Mouse (Mus musculus) limb, embryonic 13.5 days (tissue): ENCODE data around the gene Lta. TPM values are rescaled to one million over a fixed set of nuclear protein-coding genes. Genes with fewer than 3 reads are reported as not detected.

Experiments used
- ATAC-seq: fragments of 200-750 bp; cut with Nextera tagmentation; 2 replicates; pipeline ENCODE4 v1.8.0; 2017; ENCODE audit warnings: low read depth, moderate number of reproducible peaks, moderate TSS enrichment; ENCODE audit not compliant: low FRiP score
- H3K27ac ChIP-seq: fragments of 300-500 bp; sonication (generic); 2 replicates; pipeline ENCODE4 v1.5.1; 2015; ENCODE audit warnings: inconsistent platforms, mild to moderate bottlenecking, moderate library complexity
- H3K27me3 ChIP-seq: fragments of 300-500 bp; sonication (generic); 2 replicates; pipeline ENCODE4 v1.6.1; 2015; ENCODE audit warnings: mild to moderate bottlenecking, inconsistent platforms
- H3K36me3 ChIP-seq: fragments of 300-500 bp; sonication (generic); 2 replicates; pipeline ENCODE4 v1.6.1; 2015; ENCODE audit warnings: inconsistent platforms, mild to moderate bottlenecking, moderate library complexity
- H3K4me1 ChIP-seq: fragments of 300-500 bp; sonication (generic); 2 replicates; pipeline ENCODE4 v1.6.1; 2015; ENCODE audit warnings: inconsistent platforms
- H3K4me2 ChIP-seq: fragments of 300-500 bp; sonication (generic); replicated peaks from 2 replicates; pipeline ENCODE4 v1.6.1; 2015; ENCODE audit warnings: inconsistent platforms, mild to moderate bottlenecking, moderate library complexity
- H3K4me3 ChIP-seq: fragments of 300-500 bp; sonication (generic); 2 replicates; pipeline ENCODE4 v1.5.1; 2015; ENCODE audit warnings: moderate library complexity, mild to moderate bottlenecking, inconsistent platforms
- H3K9ac ChIP-seq: fragments of 300-500 bp; sonication (generic); 2 replicates; pipeline ENCODE4 v1.6.1; 2015; ENCODE audit warnings: mild to moderate bottlenecking, inconsistent platforms
- H3K9me3 ChIP-seq: fragments of 300-500 bp; sonication (generic); 2 replicates; pipeline ENCODE4 v1.6.1; 2016; ENCODE audit warnings: inconsistent platforms
- WGBS: fragments of 180-500 bp; shearing (Covaris S2); methylation state at CpG from one replicate; pipeline ENCODE4 v1.1.7; 2015; 5-methylcytosine and 5-hydroxymethylcytosine counted together
- microRNA-seq: library from miRNA; unstranded; fragments of <30 nt; microRNA quantifications from one replicate; pipeline ENCODE4, GENCODE M21; 2016
- polyA plus RNA-seq: library from polyadenylated mRNA; unstranded; fragments of >200 nt; fragmentation: Nextera tagmentation; extraction: Ambion mirVana; gene quantifications from 2 replicates; pipeline ENCODE4 v1.2.1, GENCODE M21; 2015

Gene Lta
- polyA plus RNA-seq, 1 experiment from 2014 or later = not detected

GRCm38 (mm10) chr17:35157661-35158175, 47.4 kb downstream of the Lta start:
- 93% methylated on average over 8 of the region's 8 CpGs for WGBS
- Histone ChIP-seq H3K4me2 (no peak overlapping the region), H3K36me3 (peaks cover 100% of the 10 kb centered on the region), H3K4me1 (peaks cover 25% of the 10 kb centered on the region), H3K4me3 (no peak overlapping the region), H3K9me3 (no peaks in the 10 kb centered on the region), H3K9ac (no peak overlapping the region), H3K27me3 (no peaks in the 10 kb centered on the region), H3K27ac (no peak overlapping the region)
- no peak for ATAC-seq

DNA sequence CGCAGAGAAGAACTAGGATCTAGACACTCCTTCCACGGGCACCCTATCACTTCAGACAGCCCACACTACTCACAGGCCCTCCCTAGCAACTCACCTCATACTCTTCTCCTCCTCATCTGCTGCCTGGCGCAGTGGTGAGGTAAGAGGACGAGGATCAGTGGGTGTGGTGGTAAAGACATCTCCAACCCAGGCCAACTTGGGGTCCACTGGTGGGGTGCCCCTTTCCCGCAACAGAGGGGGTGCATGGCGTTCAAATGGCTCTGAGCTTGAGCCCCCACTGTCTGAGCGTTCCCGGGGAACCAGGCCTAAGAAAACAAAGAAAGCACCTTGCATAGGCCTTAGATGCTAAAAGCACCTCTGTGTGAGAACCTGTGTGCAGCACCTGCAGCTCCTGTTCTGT, 47.9 kb downstream of the Lta start:
- ATAC-seq = no peak
- H3K27ac ChIP-seq = no peak overlapping the region
- no peak overlapping the region for H3K4me3 ChIP-seq
- H3K36me3 ChIP-seq = peaks cover 100% of the 10 kb centered on the region
- 96% methylated on average over 8 of the region's 8 CpGs for WGBS
- H3K4me2 ChIP-seq = no peak overlapping the region
- H3K9ac ChIP-seq = no peak overlapping the region
- peaks cover 20% of the 10 kb centered on the region for H3K4me1 ChIP-seq
- no peaks in the 10 kb centered on the region for H3K9me3 ChIP-seq
- no peaks in the 10 kb centered on the region for H3K27me3 ChIP-seq

DNA sequence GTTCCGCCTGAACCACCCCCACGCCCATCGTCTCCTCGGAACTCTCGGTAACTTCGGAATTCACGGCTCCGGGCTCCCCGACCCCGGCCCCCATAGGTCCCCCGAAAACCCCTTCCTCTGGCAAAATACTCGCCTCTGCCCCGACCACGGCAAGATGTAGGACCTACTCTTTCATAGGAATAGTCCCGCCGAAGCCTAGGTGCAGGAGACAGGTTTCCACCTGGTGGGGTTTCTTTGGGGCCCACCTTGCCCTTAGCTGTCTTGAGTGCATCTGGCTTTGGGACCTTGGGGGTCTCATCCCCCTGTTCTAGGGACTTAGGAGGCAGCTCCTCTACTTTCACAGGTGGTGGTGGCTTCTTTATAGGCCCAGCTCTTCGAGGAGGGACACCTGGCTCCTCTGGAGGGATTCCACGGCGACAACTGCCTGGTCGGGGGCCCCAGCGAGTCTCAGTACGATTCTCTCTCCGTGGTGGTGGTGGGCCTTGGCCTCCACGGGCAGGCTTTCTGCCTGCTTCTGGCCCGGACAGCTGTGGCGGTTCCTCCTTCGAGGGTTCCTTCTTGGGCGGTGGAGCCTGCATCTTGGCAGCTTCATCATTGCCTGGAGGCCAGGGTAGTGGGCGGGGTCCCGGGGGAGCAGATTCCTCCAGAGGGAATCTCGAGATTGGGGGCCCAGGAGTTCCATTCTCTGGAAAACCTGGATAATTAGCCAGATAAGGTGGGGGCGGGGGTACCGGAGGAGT, 48.5 kb downstream of the Lta start:
- no peak overlapping the region for H3K4me2 ChIP-seq
- WGBS = 90% methylated on average over 33 of the region's 33 CpGs
- H3K36me3 ChIP-seq = peaks cover 100% of the 10 kb centered on the region
- no peaks in the 10 kb centered on the region for H3K9me3 ChIP-seq
- no peak overlapping the region for H3K27ac ChIP-seq
- H3K27me3 ChIP-seq = no peaks in the 10 kb centered on the region
- H3K9ac ChIP-seq = 0 out of 2 replicates have a peak overlapping the region, but pooled peaks have one; percentile 13
- peaks cover 14% of the 10 kb centered on the region; the same call in 1 of the 2 replicates for H3K4me1 ChIP-seq
- H3K4me3 ChIP-seq = no peak overlapping the region
- no peak for ATAC-seq

DNA sequence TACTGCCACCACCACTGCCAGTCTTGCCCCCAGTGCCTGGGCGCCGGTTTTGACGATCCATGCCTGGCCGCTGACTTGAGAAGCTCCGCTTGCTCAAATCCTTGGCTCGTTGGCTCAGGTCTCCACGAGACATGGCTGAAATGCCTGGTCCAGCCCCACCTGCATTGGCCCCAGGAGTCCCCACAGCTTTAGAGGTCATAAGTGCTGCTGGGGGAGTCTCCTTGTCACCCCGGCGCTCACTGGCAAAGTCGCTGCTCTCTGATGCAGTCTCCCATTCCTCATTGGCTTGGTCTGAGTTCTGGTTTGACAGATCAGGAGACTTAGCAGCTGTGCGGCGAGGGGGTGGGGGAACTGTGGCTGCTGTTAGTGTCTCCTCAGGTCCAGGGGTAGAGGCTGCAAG, 49.7 kb downstream of the Lta start:
- 89% methylated on average over 12 of the region's 12 CpGs for WGBS
- peaks cover 8% of the 10 kb centered on the region; the same call in 1 of the 2 replicates for H3K4me1 ChIP-seq
- H3K27ac ChIP-seq = no peak overlapping the region
- no peak overlapping the region for H3K4me3 ChIP-seq
- no peaks in the 10 kb centered on the region for H3K9me3 ChIP-seq
- ATAC-seq = no peak
- no peaks in the 10 kb centered on the region for H3K27me3 ChIP-seq
- H3K4me2 ChIP-seq = no peak overlapping the region
- H3K36me3 ChIP-seq = peaks cover 98% of the 10 kb centered on the region
- H3K9ac ChIP-seq = peak overlapping the region; percentile 31

- WGBS = 83% methylated on average over 7 of the region's 7 CpGs
- no peak for ATAC-seq
- Histone ChIP-seq H3K36me3 (peaks cover 98% of the 10 kb centered on the region), H3K27me3 (no peaks in the 10 kb centered on the region), H3K9me3 (no peaks in the 10 kb centered on the region), H3K4me3 (no peak overlapping the region), H3K4me2 (no peak overlapping the region), H3K9ac (peak overlapping the region; percentile 19; the same call in 1 of the 2 replicates), H3K27ac (peak overlapping the region; percentile 44; the same call in 1 of the 2 replicates), H3K4me1 (peaks cover 8% of the 10 kb centered on the region; the same call in 1 of the 2 replicates)
Measured at GRCm38 (mm10) chr17:35154616-35155015, 50.5 kb downstream of the Lta start.

- no peak overlapping the region for H3K4me3 ChIP-seq
- WGBS = 56% methylated on average over 4 of the region's 4 CpGs
- H3K9me3 ChIP-seq = no peaks in the 10 kb centered on the region
- H3K4me1 ChIP-seq = peaks cover 8% of the 10 kb centered on the region; the same call in 1 of the 2 replicates
- H3K27ac ChIP-seq = peak overlapping the region; percentile 44; the same call in 1 of the 2 replicates
- peaks cover 98% of the 10 kb centered on the region for H3K36me3 ChIP-seq
- H3K27me3 ChIP-seq = no peaks in the 10 kb centered on the region
- no peak for ATAC-seq
- no peak overlapping the region for H3K4me2 ChIP-seq
- peak overlapping the region; percentile 19; the same call in 1 of the 2 replicates for H3K9ac ChIP-seq
Measured at GRCm38 (mm10) chr17:35153931-35154330, 51.2 kb downstream of the Lta start.

Small RNAs within 50 kb of the gene (microRNA-seq; reads per million reads assigned to microRNA genes)
- gene Mir6973a = not detected
- not detected for gene Mir6974
- gene Mir6975 = 2.1 reads per million, percentile 5 among the genes with 10 or more reads in this experiment
- 0.52 reads per million for gene Mir8094

Other genes starting within 250 kb of the Lta start
- gene Hspa1b, start 246.1 kb downstream of the Lta start, polyA plus RNA-seq = 0.32 and 0.43 TPM in 2 replicates
- gene Gm20481, start 235.4 kb downstream of the Lta start, polyA plus RNA-seq = not detected in 2 replicates
- gene Hspa1a, start 233.2 kb downstream of the Lta start, polyA plus RNA-seq = 3.7 and 4.4 TPM in 2 replicates
- 0.49 and 0.81 TPM in 2 replicates for gene Hspa1l, start 232.6 kb downstream of the Lta start, polyA plus RNA-seq
- gene Lsm2, start 223.5 kb downstream of the Lta start, polyA plus RNA-seq = 196 and 200 TPM in 2 replicates
- gene Vars, start 204.4 kb downstream of the Lta start, polyA plus RNA-seq = 102 and 110 TPM in 2 replicates
- 0.17 TPM in 2 replicates for gene Vwa7, start 188.8 kb downstream of the Lta start, polyA plus RNA-seq
- 7.2 and 8.2 TPM in 2 replicates for gene Sapcd1, start 177.3 kb downstream of the Lta start, polyA plus RNA-seq
- 2.6 and 4.6 TPM in 2 replicates for gene Msh5, start 158.6 kb downstream of the Lta start, polyA plus RNA-seq
- 247 and 266 TPM in 2 replicates for gene Clic1, start 155.4 kb downstream of the Lta start, polyA plus RNA-seq
- gene Ddah2, start 146.3 kb downstream of the Lta start, polyA plus RNA-seq = 423 and 428 TPM in 2 replicates
- 0.15 TPM in 1 of 2 replicates, not detected in the other for gene Ly6g6c, start 140.0 kb downstream of the Lta start, polyA plus RNA-seq
- 0.29 and 0.71 TPM in 2 replicates for gene Mpig6b, start 139.2 kb downstream of the Lta start, polyA plus RNA-seq
- 2.0 and 3.4 TPM in 2 replicates for gene Ly6g6e, start 128.4 kb downstream of the Lta start, polyA plus RNA-seq
- gene Ly6g6d, start 127.3 kb downstream of the Lta start, polyA plus RNA-seq = 0.57 and 0.65 TPM in 2 replicates
- 0.17 and 0.28 TPM in 2 replicates for gene Ly6g6f, start 119.7 kb downstream of the Lta start, polyA plus RNA-seq
- 93.1 and 94.9 TPM in 2 replicates for gene Abhd16a, start 116.1 kb downstream of the Lta start, polyA plus RNA-seq
- gene Ly6g5c, start 97.1 kb downstream of the Lta start, polyA plus RNA-seq = not detected in 2 replicates
- gene Ly6g5b, start 89.9 kb downstream of the Lta start, polyA plus RNA-seq = 0.91 and 1.1 TPM in 2 replicates
- gene Gpank1, start 83.9 kb downstream of the Lta start, polyA plus RNA-seq = 21.3 and 21.9 TPM in 2 replicates
- gene Csnk2b, start 83.3 kb downstream of the Lta start, polyA plus RNA-seq = 279 and 284 TPM in 2 replicates
- gene D17H6S53E, start 79.0 kb downstream of the Lta start, polyA plus RNA-seq = 11.7 and 13.4 TPM in 2 replicates
- 3.2 TPM in 1 of 2 replicates, not detected in the other for gene Apom, start 73.3 kb downstream of the Lta start, polyA plus RNA-seq
- gene Bag6, start 70.2 kb downstream of the Lta start, polyA plus RNA-seq = 66.7 and 67.2 TPM in 2 replicates
- gene Prrc2a, start 40.5 kb downstream of the Lta start, polyA plus RNA-seq = 217 and 227 TPM in 2 replicates
- gene Aif1, start 29.3 kb downstream of the Lta start, polyA plus RNA-seq = 9.0 and 10.2 TPM in 2 replicates
- gene Lst1, start 16.9 kb downstream of the Lta start, polyA plus RNA-seq = 10.1 and 12.1 TPM in 2 replicates
- gene Ltb, start 10.9 kb downstream of the Lta start, polyA plus RNA-seq = 0.99 and 1.3 TPM in 2 replicates
- gene Tnf, start 3.3 kb downstream of the Lta start, polyA plus RNA-seq = 0.27 and 0.36 TPM in 2 replicates
- gene Gm16181, start 15.5 kb upstream of the Lta start, polyA plus RNA-seq = 0.40 and 0.60 TPM in 2 replicates
- 4.2 and 5.3 TPM in 2 replicates for gene Atp6v1g2, start 28.3 kb upstream of the Lta start, polyA plus RNA-seq
- gene Nfkbil1, start 30.4 kb upstream of the Lta start, polyA plus RNA-seq = 11.3 and 12.2 TPM in 2 replicates
- gene Ddx39b, start 36.4 kb upstream of the Lta start, polyA plus RNA-seq = 552 and 562 TPM in 2 replicates
- 29.1 and 30.8 TPM in 2 replicates for gene H2-D1, start 57.4 kb upstream of the Lta start, polyA plus RNA-seq
- gene H2-Q1, start 115.1 kb upstream of the Lta start, polyA plus RNA-seq = 0.09 and 0.31 TPM in 2 replicates
- 0.69 and 0.89 TPM in 2 replicates for gene H2-Q2, start 136.9 kb upstream of the Lta start, polyA plus RNA-seq
- gene H2-Q4, start 174.3 kb upstream of the Lta start, polyA plus RNA-seq = 4.6 and 5.1 TPM in 2 replicates
- gene H2-Q6, start 219.5 kb upstream of the Lta start, polyA plus RNA-seq = 1.0 and 1.6 TPM in 2 replicates
- gene H2-Q7, start 233.8 kb upstream of the Lta start, polyA plus RNA-seq = 9.4 TPM in 2 replicates